Mouse (Mus musculus): ENCODE results near the gene Arf3.
"Not testable (repeated sequence)": the region's sequence is repeated elsewhere in the genome, so short reads cannot be mapped to it uniquely, and the experiment has no call there.

Gene Arf3

GRCm38 (mm10) chr15:98753021-98753423 lies 10.0 kb downstream of the Arf3 start:
- DNase-seq: no peak

GRCm38 (mm10) chr15:98749093-98749492 lies 13.9 kb downstream of the Arf3 start:
- no peak for DNase-seq

GRCm38 (mm10) chr15:98747296-98747695 lies 15.7 kb downstream of the Arf3 start:
- DNase-seq: no peak

GRCm38 (mm10) chr15:98746344-98746965 lies 16.6 kb downstream of the Arf3 start:
- no peak for DNase-seq

- not testable (repeated sequence) for DNase-seq
Measured at GRCm38 (mm10) chr15:98743863-98744262, 19.2 kb downstream of the Arf3 start.

- no peak for DNase-seq
Measured at GRCm38 (mm10) chr15:98742766-98743428, 20.1 kb downstream of the Arf3 start.

- DNase-seq: no peak
Measured at GRCm38 (mm10) chr15:98740219-98740618, 22.8 kb downstream of the Arf3 start.

GRCm38 (mm10) chr15:98738796-98739195 lies 24.2 kb downstream of the Arf3 start:
- no peak for DNase-seq

- peak; percentile 31 for DNase-seq
Measured at GRCm38 (mm10) chr15:98737881-98738280, 25.1 kb downstream of the Arf3 start.

GRCm38 (mm10) chr15:98736521-98736920 lies 26.5 kb downstream of the Arf3 start:
- no peak for DNase-seq

- DNase-seq: no peak
Measured at GRCm38 (mm10) chr15:98733976-98734566, 28.9 kb downstream of the Arf3 start.

GRCm38 (mm10) chr15:98733370-98733769 lies 29.6 kb downstream of the Arf3 start:
- DNase-seq: no peak

GRCm38 (mm10) chr15:98732006-98732531 lies 30.9 kb downstream of the Arf3 start:
- no peak for DNase-seq

- no peak for DNase-seq
Measured at GRCm38 (mm10) chr15:98730790-98731189, 32.2 kb downstream of the Arf3 start.

GRCm38 (mm10) chr15:98729791-98730545 lies 33.0 kb downstream of the Arf3 start:
- no peak for DNase-seq

- no peak for DNase-seq
Measured at GRCm38 (mm10) chr15:98728366-98728765, 34.6 kb downstream of the Arf3 start.

GRCm38 (mm10) chr15:98727443-98728321 lies 35.3 kb downstream of the Arf3 start, which contains the start of gene Fkbp11:
Fkbp11 (minus strand) TSS chr15:98728198.
- DNase-seq: peak; percentile 26

- DNase-seq: no peak
Measured at GRCm38 (mm10) chr15:98726746-98727145, 36.3 kb downstream of the Arf3 start.

- DNase-seq: no peak
Measured at GRCm38 (mm10) chr15:98726079-98726478, 36.9 kb downstream of the Arf3 start.

GRCm38 (mm10) chr15:98724441-98724840 lies 38.6 kb downstream of the Arf3 start:
- no peak for DNase-seq

GRCm38 (mm10) chr15:98722854-98723253 lies 40.2 kb downstream of the Arf3 start:
- peak; percentile 33 for DNase-seq

- DNase-seq: no peak
Measured at GRCm38 (mm10) chr15:98722191-98722590, 40.8 kb downstream of the Arf3 start.

Measured in thymus, postnatal 25 days (tissue).